Mouse (Mus musculus): Measurements from ENCODE around the gene Kcna10.

Gene Kcna10

DNA sequence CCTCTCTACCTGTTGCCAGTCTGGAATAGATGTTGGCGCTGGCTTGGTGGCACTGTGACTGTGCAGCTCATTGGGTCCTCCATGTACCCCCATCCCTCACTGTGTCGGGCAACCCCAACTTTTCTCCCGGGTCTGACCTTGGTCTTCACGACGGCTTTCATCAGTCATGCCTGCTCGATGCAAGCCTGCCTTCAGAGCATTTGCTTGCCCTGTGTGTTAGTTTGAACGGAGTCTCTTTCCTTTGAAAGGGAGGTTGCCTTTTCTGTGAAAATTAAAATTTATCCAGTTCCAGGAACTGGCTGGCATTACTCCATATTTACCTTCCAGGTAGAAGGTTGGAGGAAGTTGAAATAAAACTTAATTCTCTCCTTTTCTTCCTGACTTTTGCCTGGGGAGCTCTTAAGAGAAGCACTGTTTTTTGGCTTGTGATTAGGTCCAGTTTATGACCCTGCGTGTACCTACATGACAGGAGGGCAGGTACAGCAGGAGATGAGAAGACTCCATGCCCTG lies 55.7 kb downstream of the Kcna10 start:
- ATAC-seq (ENCODE audit: insufficient number of reproducible peaks, low FRiP score, low TSS enrichment) = no peak

DNA sequence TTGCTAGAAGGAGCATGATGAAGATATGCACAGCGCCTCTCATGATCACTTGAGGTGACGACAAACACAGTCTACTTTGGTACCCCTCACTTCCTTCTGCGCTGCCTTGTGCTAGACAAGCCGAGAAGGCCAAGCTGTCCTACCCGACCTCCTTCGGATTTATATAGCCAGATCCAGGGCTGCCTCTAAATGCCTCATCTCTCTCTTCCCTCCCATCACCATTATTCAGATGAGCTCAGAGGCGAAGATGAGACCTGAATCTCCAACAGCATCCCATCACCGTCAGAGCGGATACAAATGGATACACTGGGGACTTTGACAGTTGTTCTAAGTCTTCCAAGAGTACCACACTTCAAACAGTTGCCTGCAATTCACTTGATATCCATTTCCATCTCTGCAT lies 56.8 kb downstream of the Kcna10 start, which contains the start of gene Prok1:
Gene Prok1 (minus strand): TSS at position 101 of the 400 bp plus-strand sequence.
- ATAC-seq (ENCODE audit: insufficient number of reproducible peaks, low FRiP score, low TSS enrichment) = no peak

DNA sequence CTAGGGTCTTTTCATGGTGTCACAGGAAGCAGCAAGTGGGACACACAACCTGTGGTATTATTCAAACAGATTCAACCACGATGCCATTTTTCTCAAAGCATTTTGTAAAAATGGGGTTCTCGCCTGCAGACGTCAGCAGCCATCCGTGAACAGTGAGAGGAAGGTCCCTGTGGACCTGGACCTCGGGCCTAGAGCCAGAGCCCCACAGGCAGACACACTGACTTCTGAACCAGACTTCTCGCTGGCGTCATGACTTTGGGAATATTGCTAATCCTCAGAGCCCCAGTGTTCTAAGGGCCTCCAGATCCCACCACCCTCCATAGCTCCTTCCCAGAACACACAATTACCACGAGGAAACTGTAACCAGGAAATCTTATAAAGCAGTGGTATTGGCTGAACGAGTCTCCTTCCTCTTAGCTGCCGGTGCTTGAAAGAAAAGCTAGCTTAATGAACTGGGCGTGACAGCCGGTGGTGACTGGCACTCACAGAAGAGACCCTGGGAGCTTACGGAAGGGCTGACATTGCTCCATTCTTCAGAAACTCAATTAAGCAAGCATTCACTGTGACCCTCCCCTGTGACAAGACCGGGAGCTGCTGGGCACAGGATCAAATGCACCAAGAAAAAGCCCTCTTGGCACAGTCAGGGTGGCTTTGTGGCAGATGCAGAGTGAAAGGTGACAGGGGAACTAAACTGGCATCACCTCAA lies 58.7 kb downstream of the Kcna10 start:
- ATAC-seq (ENCODE audit: insufficient number of reproducible peaks, low FRiP score, low TSS enrichment) = no peak
